Mouse (Mus musculus) midbrain, postnatal 0 days (tissue): ENCODE measurements around the gene Mblac2. TPM values are rescaled to one million over a fixed set of nuclear protein-coding genes. Genes with fewer than 3 reads are reported as not detected.
A peak's percentile ranks its signal among the peaks of the same experiment; 100 is the strongest.

Source experiments
- ATAC-seq: fragments of 200-750 bp; cut with Nextera tagmentation; 2 replicates; pipeline ENCODE4 v1.8.0; 2017; ENCODE audit warnings: moderate number of reproducible peaks, mild to moderate bottlenecking, moderate TSS enrichment, moderate library complexity; ENCODE audit not compliant: low FRiP score
- DNase-seq: peaks from one replicate; pipeline ENCODE4 v3.0.0-alpha.2; 2015; ENCODE audit warnings: low spot score
- H3K27ac ChIP-seq: fragments of 300-500 bp; sonication (generic); 2 replicates; pipeline ENCODE4 v1.5.1; 2014; ENCODE audit warnings: low read depth, mild to moderate bottlenecking, low read length, mixed read lengths
- H3K27me3 ChIP-seq: fragments of 300-500 bp; sonication (generic); 2 replicates; pipeline ENCODE4 v1.6.1; 2014; ENCODE audit warnings: low read length, control low read depth, mixed read lengths; ENCODE audit not compliant: insufficient read depth
- H3K36me3 ChIP-seq: fragments of 300-500 bp; sonication (generic); 2 replicates; pipeline ENCODE4 v1.6.1; 2014; ENCODE audit warnings: low read length, control low read depth, mixed read lengths; ENCODE audit not compliant: insufficient read depth
- H3K4me1 ChIP-seq: fragments of 300-500 bp; sonication (generic); 2 replicates; pipeline ENCODE4 v1.6.1; 2014; ENCODE audit warnings: mild to moderate bottlenecking, control low read depth, antibody characterized with exemption, low read length, mixed read lengths; ENCODE audit not compliant: insufficient read depth
- H3K4me2 ChIP-seq: fragments of 300-500 bp; sonication (generic); 2 replicates; pipeline ENCODE4 v1.6.1; 2014; ENCODE audit warnings: low read depth, mild to moderate bottlenecking, low read length, mixed read lengths; ENCODE audit not compliant: poor library complexity, severe bottlenecking
- H3K4me3 ChIP-seq: fragments of 300-500 bp; sonication (generic); 2 replicates; pipeline ENCODE4 v1.5.1; 2014; ENCODE audit warnings: low read depth, mild to moderate bottlenecking, low read length, moderate library complexity
- H3K9ac ChIP-seq: fragments of 300-500 bp; sonication (generic); replicated peaks from 2 replicates; pipeline ENCODE4 v1.6.1; 2014; ENCODE audit warnings: mild to moderate bottlenecking, low read length, moderate library complexity, mixed read lengths; ENCODE audit not compliant: poor library complexity, severe bottlenecking
- H3K9me3 ChIP-seq: fragments of 300-500 bp; sonication (generic); 2 replicates; pipeline ENCODE4 v1.6.1; 2016; ENCODE audit warnings: low read length, control low read depth
- CTCF ChIP-seq: IDR thresholded peaks from 2 replicates; pipeline ENCODE4 v1.5.1; 2016; ENCODE audit warnings: antibody characterized with exemption, mild to moderate bottlenecking
- WGBS: fragments of 180-500 bp; shearing (Covaris S2); extraction: QIAGEN DNeasy Blood & Tissue Kit; methylation state at CpG from one replicate; pipeline ENCODE4 v1.1.7; 2014; 5-methylcytosine and 5-hydroxymethylcytosine counted together
- polyA plus RNA-seq: library from polyadenylated mRNA; unstranded; fragments of >200 nt; fragmentation: Nextera tagmentation; extraction: Ambion mirVana; gene quantifications from 2 replicates; pipeline ENCODE4 v1.2.1, GENCODE M21; 2015
- total RNA-seq: library from RNA; depleted of rRNA; stranded (reverse); fragments of >200 nt; gene quantifications from 2 replicates; pipeline ENCODE4 v1.2.3, GENCODE M21; 2014; rRNA removed

The Mblac2 gene
- 35.1 and 36.0 TPM in 2 replicates for total RNA-seq
- 63.9 and 67.0 TPM in 2 replicates for polyA plus RNA-seq

GRCm38 (mm10) chr13:81710775-81711545 lies at the start of gene Mblac2, which contains the start of gene Polr3g:
Gene Mblac2 (plus strand): TSS chr13:81711341.
Gene Polr3g (minus strand): TSS chr13:81711013.
- peak; percentile 39 for TF ChIP-seq CTCF
- peak within 1 kb of the TSS; percentile 85 for H3K27ac ChIP-seq
- H3K9me3 ChIP-seq, result no peaks in the 10 kb centered on the region
- H3K4me3 ChIP-seq, result peak within 1 kb of the TSS; percentile 88
- 0% methylated on average over 61 of the region's 61 CpGs for WGBS
- peak; percentile 97 for ATAC-seq
- DNase-seq, result peak; percentile 95
- H3K4me2 ChIP-seq, result peak within 1 kb of the TSS; percentile 89
- H3K4me1 ChIP-seq, result no peaks in the 10 kb centered on the region; the same call in none of the 2 replicates
- H3K27me3 ChIP-seq, result no peaks in the 10 kb centered on the region
- peak within 1 kb of the TSS; percentile 78 for H3K9ac ChIP-seq
- H3K36me3 ChIP-seq, result no peaks in the 10 kb centered on the region

DNA sequence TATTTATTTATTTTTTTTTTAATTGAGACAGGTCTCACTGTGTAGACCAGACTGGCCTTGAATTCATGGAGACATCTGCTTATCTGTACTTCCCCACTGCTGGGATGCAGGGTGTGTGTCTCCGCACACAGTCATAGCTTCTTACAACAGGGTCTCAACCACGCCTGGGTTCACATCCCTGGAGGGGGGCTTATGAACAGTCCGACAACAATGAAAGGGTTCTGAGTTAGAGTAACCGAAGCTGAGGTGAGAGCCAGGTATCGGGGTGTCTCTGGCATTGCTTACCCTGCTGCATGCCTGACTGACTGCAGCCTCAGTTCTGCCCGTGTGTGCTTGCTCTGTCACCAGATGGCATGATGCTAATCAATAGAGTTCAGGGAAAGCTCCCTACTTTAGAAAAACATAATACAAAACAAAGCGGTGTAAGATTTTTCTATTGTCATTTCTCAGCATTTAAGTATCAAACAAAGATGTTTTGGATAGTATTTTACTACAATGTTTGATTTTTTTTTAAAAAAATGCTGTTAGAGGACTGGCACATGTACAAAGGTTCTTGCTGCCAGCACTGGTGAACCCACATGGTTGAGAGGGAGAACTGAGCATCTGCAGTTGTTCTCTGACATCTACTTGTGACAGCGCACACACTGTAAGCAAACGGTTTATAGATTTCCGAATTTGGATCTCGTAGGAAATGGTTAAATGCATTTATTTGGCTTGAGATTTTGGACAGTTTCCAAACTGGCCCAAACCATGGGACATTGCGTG lies 47.4 kb upstream of the Mblac2 start:
- no peak overlapping the region for H3K4me2 ChIP-seq
- ATAC-seq (no peak), DNase-seq (no peak)
- no peak overlapping the region for H3K9ac ChIP-seq
- 84% methylated on average over 12 of the region's 12 CpGs for WGBS
- H3K4me1 ChIP-seq, result no peaks in the 10 kb centered on the region
- H3K27me3 ChIP-seq, result no peaks in the 10 kb centered on the region
- peaks cover 12% of the 10 kb centered on the region for H3K36me3 ChIP-seq
- TF ChIP-seq CTCF, result no peak
- H3K27ac ChIP-seq, result no peak overlapping the region
- H3K9me3 ChIP-seq, result no peaks in the 10 kb centered on the region
- H3K4me3 ChIP-seq, result no peak overlapping the region

GRCm38 (mm10) chr13:81664331-81664698 lies 46.8 kb upstream of the Mblac2 start:
- Histone ChIP-seq H3K4me1 (no peaks in the 10 kb centered on the region), H3K4me3 (no peak overlapping the region), H3K4me2 (no peak overlapping the region), H3K9ac (no peak overlapping the region), H3K27ac (no peak overlapping the region), H3K36me3 (peaks cover 14% of the 10 kb centered on the region), H3K27me3 (no peaks in the 10 kb centered on the region), H3K9me3 (no peaks in the 10 kb centered on the region)
- DNase-seq, result no peak
- no peak for ATAC-seq
- 88% methylated on average over 5 of the region's 5 CpGs for WGBS
- no peak for TF ChIP-seq CTCF

DNA sequence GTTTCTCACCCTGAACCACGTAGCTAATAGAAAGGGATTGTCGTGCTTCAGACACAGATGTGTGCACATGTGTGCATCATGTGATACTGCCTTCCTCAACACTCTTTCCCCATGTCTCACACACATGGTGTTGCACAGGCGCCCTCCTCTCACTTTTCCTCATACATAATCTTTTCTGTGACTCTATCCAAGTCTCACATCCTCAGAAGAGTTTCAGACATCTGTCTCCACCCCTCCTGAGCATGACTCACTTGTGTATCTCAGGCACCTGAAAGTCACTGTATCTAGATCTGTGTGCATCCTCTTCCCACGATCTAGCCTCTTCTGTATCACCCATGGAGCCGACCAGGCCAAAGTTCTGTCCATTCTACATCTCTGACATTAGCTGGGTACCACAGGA lies 43.4 kb upstream of the Mblac2 start:
- H3K4me1 ChIP-seq, result no peaks in the 10 kb centered on the region
- no peak for TF ChIP-seq CTCF
- no peak overlapping the region for H3K27ac ChIP-seq
- no peak for DNase-seq
- ATAC-seq, result no peak
- H3K9ac ChIP-seq, result no peak overlapping the region
- H3K27me3 ChIP-seq, result no peaks in the 10 kb centered on the region
- peaks cover 19% of the 10 kb centered on the region for H3K36me3 ChIP-seq
- no peaks in the 10 kb centered on the region for H3K9me3 ChIP-seq
- no peak overlapping the region for H3K4me2 ChIP-seq
- 97% methylated on average over 5 of the region's 5 CpGs for WGBS
- no peak overlapping the region for H3K4me3 ChIP-seq

- no peak overlapping the region for H3K4me3 ChIP-seq
- WGBS, result 94% methylated on average over 8 of the region's 8 CpGs
- ATAC-seq, result no peak
Observed at GRCm38 (mm10) chr13:81675333-81675732, 35.8 kb upstream of the Mblac2 start.

GRCm38 (mm10) chr13:81683107-81683506 lies 28.0 kb upstream of the Mblac2 start:
- DNase-seq (no peak), ATAC-seq (no peak)
- Histone ChIP-seq H3K36me3 (no peaks in the 10 kb centered on the region), H3K27me3 (no peaks in the 10 kb centered on the region), H3K9ac (no peak overlapping the region), H3K4me3 (no peak overlapping the region), H3K9me3 (no peaks in the 10 kb centered on the region), H3K27ac (no peak overlapping the region), H3K4me1 (no peaks in the 10 kb centered on the region), H3K4me2 (no peak overlapping the region)
- 92% methylated on average over 3 of the region's 3 CpGs for WGBS
- no peak for TF ChIP-seq CTCF

More at GRCm38 (mm10) chr13:81675333-81675732, 35.8 kb upstream of the Mblac2 start:
- Histone ChIP-seq H3K9me3 (no peaks in the 10 kb centered on the region), H3K4me1 (no peaks in the 10 kb centered on the region), H3K4me2 (no peak overlapping the region), H3K36me3 (0 out of 2 replicates have a peak, but pooled peaks cover 6% of the 10 kb centered on the region), H3K27ac (no peak overlapping the region), H3K9ac (no peak overlapping the region), H3K27me3 (no peaks in the 10 kb centered on the region)
- DNase-seq, result no peak
- TF ChIP-seq CTCF, result no peak
